Mouse (Mus musculus): ENCODE measurements at regions not wholly inside any gene's neighbourhood (a gene's known extent, or its start where the extent isn't known, plus 50 kb on each side); places are given as distances from the start of the nearest gene placed in this dataset.

GRCm38 (mm10) chr11:45752791-45753190, 99.1 kb upstream of the Clint1 start:
- TF ChIP-seq CTCF (IDR thresholded peaks at IDR 0.05; ENCODE audit: insufficient read depth, low read depth, low read length) (no peak), POLR2A (IDR thresholded peaks at IDR 0.05; ENCODE audit: insufficient read depth, low read depth, low read length) (no peak)
